ENCODE assay signal across 12 mouse cellular contexts in the genomic region with DNA sequence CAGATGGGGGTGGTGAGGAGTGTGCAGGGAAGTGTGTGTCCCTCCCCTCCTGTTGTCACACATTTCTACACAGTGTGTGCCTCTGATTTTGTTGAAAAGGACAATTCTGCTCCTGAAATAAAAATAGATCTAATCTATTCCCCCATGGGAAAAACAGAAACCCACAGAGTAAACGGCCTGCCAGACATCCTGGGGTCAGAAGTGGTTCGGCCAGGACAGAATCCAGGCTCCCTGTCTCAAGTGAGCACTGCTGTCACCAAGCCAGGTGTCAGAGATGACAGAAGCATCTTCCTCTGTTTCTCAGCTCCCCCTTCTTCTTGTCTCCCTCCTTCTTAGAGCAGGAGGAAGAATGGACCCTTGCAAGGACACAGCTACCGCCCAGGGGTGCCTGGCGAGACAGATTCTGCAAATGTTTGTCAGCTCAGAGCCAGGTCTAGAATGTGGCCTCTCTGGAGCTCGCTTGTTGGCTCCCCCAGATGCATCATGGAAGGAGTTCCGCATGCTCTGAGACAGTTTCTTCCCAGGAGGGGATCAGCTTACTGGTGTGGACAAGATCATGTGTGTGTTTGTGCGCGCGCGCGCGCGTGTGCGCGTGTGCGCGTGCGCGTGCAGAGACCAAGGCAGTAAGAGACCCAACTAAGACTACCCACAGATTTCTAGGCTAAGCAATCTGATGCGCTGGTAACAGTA. TPM values are rescaled to one million over a fixed set of nuclear protein-coding genes. Genes with fewer than 3 reads are reported as not detected.
DNase-seq lines count a peak whose midpoint lies in the region; ATAC-seq and TF ChIP-seq lines count a peak whose summit lies in the region.
"Had no signal": no experiment of that assay in that cellular context is flagged by ENCODE, and none has a peak within 500 bp of the region (broad histone marks: within the 10 kb centered on the region; RNA-seq: fewer than 3 reads in every experiment).

No protein-coding gene starts in this region.

- H3K36me3 ChIP-seq in hindbrain, embryonic 12.5 days = no peaks in the 10 kb centered on the region
- no peaks in the 10 kb centered on the region for H3K36me3 ChIP-seq in hindbrain, embryonic 11.5 days (ENCODE audit: control insufficient read depth, insufficient read depth, low read length)
- H3K36me3 ChIP-seq in neural tube, embryonic 11.5 days (ENCODE audit: control insufficient read depth, insufficient read depth, low read length) = no peaks in the 10 kb centered on the region
- H3K36me3 ChIP-seq in neural tube, embryonic 15.5 days = no peaks in the 10 kb centered on the region
- no peaks in the 10 kb centered on the region for H3K36me3 ChIP-seq in heart, embryonic 11.5 days (ENCODE audit: control insufficient read depth, insufficient read depth, low read length)
- no peaks in the 10 kb centered on the region for H3K36me3 ChIP-seq in limb, embryonic 14.5 days (ENCODE audit: control insufficient read depth, insufficient read depth, low read length)

- H3K4me3 ChIP-seq in hindbrain, embryonic 12.5 days = no peak overlapping the region
- no peak overlapping the region for H3K4me3 ChIP-seq in hindbrain, embryonic 11.5 days (ENCODE audit: low read depth, low read length)
- no peak overlapping the region for H3K4me3 ChIP-seq in neural tube, embryonic 11.5 days (ENCODE audit: low read depth, low read length)
- no peak overlapping the region for H3K4me3 ChIP-seq in neural tube, embryonic 15.5 days (replicated peaks)
- H3K4me3 ChIP-seq in heart, embryonic 11.5 days (ENCODE audit: low read depth, low read length) = no peak overlapping the region
- H3K4me3 ChIP-seq in limb, embryonic 14.5 days (replicated peaks; ENCODE audit: low read length) = no peak overlapping the region
- H3K4me3 ChIP-seq: left cerebral cortex, adult 2 months had no signal

- no peaks in the 10 kb centered on the region for H3K27me3 ChIP-seq in hindbrain, embryonic 12.5 days
- no peaks in the 10 kb centered on the region for H3K27me3 ChIP-seq in hindbrain, embryonic 11.5 days (ENCODE audit: control insufficient read depth, insufficient read depth, low read length)
- H3K27me3 ChIP-seq in neural tube, embryonic 11.5 days (ENCODE audit: control insufficient read depth, insufficient read depth, low read length) = no peaks in the 10 kb centered on the region
- H3K27me3 ChIP-seq in neural tube, embryonic 15.5 days (replicated peaks) = no peaks in the 10 kb centered on the region
- no peaks in the 10 kb centered on the region for H3K27me3 ChIP-seq in heart, embryonic 11.5 days (ENCODE audit: control insufficient read depth, insufficient read depth, low read length)
- H3K27me3 ChIP-seq in limb, embryonic 14.5 days (ENCODE audit: control insufficient read depth, insufficient read depth, low read length) = no peaks in the 10 kb centered on the region

- 0 out of 2 replicates have a peak overlapping the region, but pooled peaks have one; percentile 55 for H3K27ac ChIP-seq in hindbrain, embryonic 12.5 days
- no peak overlapping the region for H3K27ac ChIP-seq in hindbrain, embryonic 11.5 days (ENCODE audit: low read depth, low read length)
- 0 out of 2 replicates have a peak overlapping the region, but pooled peaks have one; percentile 23 for H3K27ac ChIP-seq in neural tube, embryonic 11.5 days (ENCODE audit: low read depth, low read length)
- H3K27ac ChIP-seq in neural tube, embryonic 15.5 days (replicated peaks) = no peak overlapping the region
- H3K27ac ChIP-seq in heart, embryonic 11.5 days (ENCODE audit: low read depth, low read length) = peak overlapping the region; percentile 16
- no peak overlapping the region for H3K27ac ChIP-seq in limb, embryonic 14.5 days (replicated peaks; ENCODE audit: low read depth, low read length)
- H3K27ac ChIP-seq: hindbrain, embryonic 14.5 days; left cerebral cortex, adult 2 months had no signal

- TF ChIP-seq POLR2A in limb, embryonic 14.5 days (IDR thresholded peaks at IDR 0.05; ENCODE audit: borderline replicate concordance, extremely low read depth, insufficient read depth, insufficient read length) = no peak

- H3K4me1 ChIP-seq in hindbrain, embryonic 12.5 days = peaks cover 27% of the 10 kb centered on the region
- no peaks in the 10 kb centered on the region for H3K4me1 ChIP-seq in hindbrain, embryonic 11.5 days (replicated peaks; ENCODE audit: control insufficient read depth, insufficient read depth, low read length)
- H3K4me1 ChIP-seq in neural tube, embryonic 11.5 days (ENCODE audit: control insufficient read depth, insufficient read depth, low read length) = peaks cover 18% of the 10 kb centered on the region
- H3K4me1 ChIP-seq in neural tube, embryonic 15.5 days = peaks cover 19% of the 10 kb centered on the region
- peaks cover 24% of the 10 kb centered on the region for H3K4me1 ChIP-seq in heart, embryonic 11.5 days (ENCODE audit: control insufficient read depth, insufficient read depth, low read length)
- peaks cover 40% of the 10 kb centered on the region for H3K4me1 ChIP-seq in limb, embryonic 14.5 days (ENCODE audit: control insufficient read depth, insufficient read depth, low read length)

- H3K9me3 ChIP-seq in hindbrain, embryonic 12.5 days (replicated peaks) = no peaks in the 10 kb centered on the region
- no peaks in the 10 kb centered on the region for H3K9me3 ChIP-seq in hindbrain, embryonic 11.5 days (ENCODE audit: control insufficient read depth, low read length)
- no peaks in the 10 kb centered on the region for H3K9me3 ChIP-seq in neural tube, embryonic 11.5 days (ENCODE audit: control insufficient read depth, low read length)
- no peaks in the 10 kb centered on the region for H3K9me3 ChIP-seq in neural tube, embryonic 15.5 days (replicated peaks)
- no peaks in the 10 kb centered on the region for H3K9me3 ChIP-seq in heart, embryonic 11.5 days (replicated peaks; ENCODE audit: control insufficient read depth, low read length)
- H3K9me3 ChIP-seq in limb, embryonic 14.5 days (ENCODE audit: control insufficient read depth, low read length) = no peaks in the 10 kb centered on the region

- no peak overlapping the region for H3K9ac ChIP-seq in hindbrain, embryonic 12.5 days
- H3K9ac ChIP-seq in hindbrain, embryonic 11.5 days (ENCODE audit: low read depth, low read length) = no peak overlapping the region
- no peak overlapping the region for H3K9ac ChIP-seq in neural tube, embryonic 11.5 days (ENCODE audit: low read length)
- H3K9ac ChIP-seq in neural tube, embryonic 15.5 days (replicated peaks) = no peak overlapping the region
- H3K9ac ChIP-seq in heart, embryonic 11.5 days (ENCODE audit: low read depth, low read length) = no peak overlapping the region; the same call in 1 of the 2 replicates
- no peak overlapping the region for H3K9ac ChIP-seq in limb, embryonic 14.5 days (ENCODE audit: low read depth, low read length, severe bottlenecking)
- H3K9ac ChIP-seq: forebrain, postnatal 0 days; hindbrain, embryonic 14.5 days had no signal

- ATAC-seq in hindbrain, embryonic 12.5 days (ENCODE audit: low FRiP score) = no peak
- no peak for ATAC-seq in hindbrain, embryonic 11.5 days (ENCODE audit: low FRiP score)
- ATAC-seq in neural tube, embryonic 11.5 days (ENCODE audit: insufficient read depth, low FRiP score, low TSS enrichment) = no peak
- no peak for ATAC-seq in neural tube, embryonic 15.5 days (ENCODE audit: low FRiP score)
- no peak for ATAC-seq in heart, embryonic 11.5 days (replicated peaks; ENCODE audit: insufficient number of reproducible peaks, low FRiP score, low TSS enrichment)
- 0 out of 2 replicates have a peak, but pooled peaks have one; percentile 21 for ATAC-seq in limb, embryonic 14.5 days (ENCODE audit: low FRiP score, low read depth)
- ATAC-seq: forebrain, postnatal 0 days; lung, postnatal 0 days had no signal

- H3K4me2 ChIP-seq in hindbrain, embryonic 12.5 days (replicated peaks) = no peak overlapping the region
- no peak overlapping the region for H3K4me2 ChIP-seq in hindbrain, embryonic 11.5 days (replicated peaks; ENCODE audit: low read depth, low read length)
- H3K4me2 ChIP-seq in neural tube, embryonic 11.5 days (ENCODE audit: low read depth) = no peak overlapping the region
- no peak overlapping the region for H3K4me2 ChIP-seq in neural tube, embryonic 15.5 days
- no peak overlapping the region for H3K4me2 ChIP-seq in heart, embryonic 11.5 days
- H3K4me2 ChIP-seq in limb, embryonic 14.5 days (replicated peaks; ENCODE audit: low read depth, low read length, severe bottlenecking) = no peak overlapping the region
- H3K4me2 ChIP-seq: hindbrain, embryonic 14.5 days had no signal

- intact Hi-C loops in left cerebral cortex, postnatal 36 days (cut with DNase I) = no loop called here

- DNase-seq in hindbrain, embryonic 11.5 days (ENCODE audit: low spot score) = no peak
- DNase-seq in neural tube, embryonic 11.5 days (ENCODE audit: low spot score) = no peak
- no peak for DNase-seq in limb, embryonic 14.5 days (ENCODE audit: low spot score)
- DNase-seq in T-cell, adult 2 months (ENCODE audit: low spot score) = no peak
- DNase-seq in left cerebral cortex, postnatal 36 days (ENCODE audit: low spot score in 2 of 2) = no peak
- DNase-seq: forebrain, postnatal 0 days had no signal

- 86% methylated on average over 20 of the region's 20 CpGs for WGBS in hindbrain, embryonic 12.5 days
- WGBS in hindbrain, embryonic 11.5 days = 87% methylated on average over 20 of the region's 20 CpGs
- 91% methylated on average over 20 of the region's 20 CpGs for WGBS in neural tube, embryonic 11.5 days
- 90% methylated on average over 20 of the region's 20 CpGs for WGBS in neural tube, embryonic 15.5 days
- 79% methylated on average over 20 of the region's 20 CpGs for WGBS in heart, embryonic 11.5 days (ENCODE audit: insufficient replicate concordance)
- WGBS in limb, embryonic 14.5 days = 79% methylated on average over 20 of the region's 20 CpGs

RNA-seq across cellular contexts. Expression of a gene that starts 29.5 kb away (rescaled TPM):
- polyA plus RNA-seq in hindbrain, embryonic 12.5 days (2016; fragmentation: Nextera tagmentation; extraction: Ambion mirVana) = 59.0 and 59.8 TPM in 2 replicates
- polyA plus RNA-seq in hindbrain, embryonic 11.5 days (2014; fragmentation: Nextera tagmentation; extraction: Ambion mirVana) = 46.1 TPM in 2 replicates
- polyA plus RNA-seq in neural tube, embryonic 11.5 days (2014; fragmentation: Nextera tagmentation; extraction: Ambion mirVana) = 44.7 and 47.1 TPM in 2 replicates
- 207 and 245 TPM in 2 replicates for polyA plus RNA-seq in neural tube, embryonic 15.5 days (2015; fragmentation: Nextera tagmentation; extraction: Ambion mirVana)
- polyA plus RNA-seq in heart, embryonic 11.5 days (2014; fragmentation: Nextera tagmentation; extraction: Ambion mirVana) = 24.4 TPM in 2 replicates
- 12.7 and 14.7 TPM in 2 replicates for polyA plus RNA-seq in limb, embryonic 14.5 days (2012; rRNA removed)
- 14.3 and 14.4 TPM in 2 replicates for polyA plus RNA-seq in limb, embryonic 14.5 days (2014; fragmentation: Nextera tagmentation; extraction: Ambion mirVana)
- total RNA-seq in left cerebral cortex, postnatal 36 days (2021) = 100 to 1,000 TPM; 171 to 200 TPM

Comparison
In these comparisons a context has a peak if more than half of its experiments do, and no peak if none do; other contexts are left out.
1. H3K27ac ChIP-seq: peak in hindbrain, embryonic 12.5 days (single experiment), neural tube, embryonic 11.5 days (single experiment) and heart, embryonic 11.5 days (single experiment); none in hindbrain, embryonic 11.5 days (single experiment), neural tube, embryonic 15.5 days (single experiment) and limb, embryonic 14.5 days (single experiment).